Mouse (Mus musculus) hindbrain, embryonic 16.5 days (tissue): ENCODE measurements around the gene Scn1b. TPM values are rescaled to one million over a fixed set of nuclear protein-coding genes. Genes with fewer than 3 reads are reported as not detected.

ENCODE experiments used
- ATAC-seq: fragments of 200-750 bp; cut with Nextera tagmentation; 2 replicates; pipeline ENCODE4 v1.8.0; 2017; ENCODE audit warnings: moderate TSS enrichment, moderate library complexity
- H3K27ac ChIP-seq: fragments of 300-500 bp; sonication (generic); 2 replicates; pipeline ENCODE4 v1.5.1; 2014; ENCODE audit warnings: low read depth, mild to moderate bottlenecking, control low read depth, low read length, moderate library complexity
- H3K27me3 ChIP-seq: fragments of 300-500 bp; sonication (generic); replicated peaks from 2 replicates; pipeline ENCODE4 v1.6.1; 2014; ENCODE audit warnings: low read length; ENCODE audit not compliant: control insufficient read depth, insufficient read depth
- H3K36me3 ChIP-seq: fragments of 300-500 bp; sonication (generic); 2 replicates; pipeline ENCODE4 v1.6.1; 2014; ENCODE audit warnings: mild to moderate bottlenecking, low read length, moderate library complexity, mixed read lengths; ENCODE audit not compliant: control insufficient read depth, insufficient read depth
- H3K4me1 ChIP-seq: fragments of 300-500 bp; sonication (generic); 2 replicates; pipeline ENCODE4 v1.6.1; 2014; ENCODE audit warnings: low read depth, low read length; ENCODE audit not compliant: control insufficient read depth, insufficient read depth
- H3K4me2 ChIP-seq: fragments of 300-500 bp; sonication (generic); 2 replicates; pipeline ENCODE4 v1.6.1; 2014; ENCODE audit warnings: mild to moderate bottlenecking, low read length, control low read depth, moderate library complexity
- H3K4me3 ChIP-seq: fragments of 300-500 bp; sonication (generic); 2 replicates; pipeline ENCODE4 v1.5.1; 2014; ENCODE audit warnings: mild to moderate bottlenecking, low read length, control low read depth, moderate library complexity
- H3K9ac ChIP-seq: fragments of 300-500 bp; sonication (generic); 2 replicates; pipeline ENCODE4 v1.6.1; 2014; ENCODE audit warnings: low read depth, mild to moderate bottlenecking, control low read depth, low read length, moderate library complexity
- H3K9me3 ChIP-seq: fragments of 300-500 bp; sonication (generic); 2 replicates; pipeline ENCODE4 v1.6.1; 2014; ENCODE audit warnings: mild to moderate bottlenecking, low read length, moderate library complexity; ENCODE audit not compliant: control insufficient read depth
- WGBS: fragments of 180-500 bp; shearing (Covaris S2); extraction: QIAGEN DNeasy Blood & Tissue Kit; methylation state at CpG from one replicate; pipeline ENCODE4 v1.1.7; 2014; 5-methylcytosine and 5-hydroxymethylcytosine counted together
- polyA plus RNA-seq: library from polyadenylated mRNA; unstranded; fragments of >200 nt; fragmentation: Nextera tagmentation; extraction: Ambion mirVana; gene quantifications from 2 replicates; pipeline ENCODE4 v1.2.1, GENCODE M21; 2015

Gene Scn1b
- polyA plus RNA-seq, 1 experiment from 2014 or later, result 19.0 TPM

DNA sequence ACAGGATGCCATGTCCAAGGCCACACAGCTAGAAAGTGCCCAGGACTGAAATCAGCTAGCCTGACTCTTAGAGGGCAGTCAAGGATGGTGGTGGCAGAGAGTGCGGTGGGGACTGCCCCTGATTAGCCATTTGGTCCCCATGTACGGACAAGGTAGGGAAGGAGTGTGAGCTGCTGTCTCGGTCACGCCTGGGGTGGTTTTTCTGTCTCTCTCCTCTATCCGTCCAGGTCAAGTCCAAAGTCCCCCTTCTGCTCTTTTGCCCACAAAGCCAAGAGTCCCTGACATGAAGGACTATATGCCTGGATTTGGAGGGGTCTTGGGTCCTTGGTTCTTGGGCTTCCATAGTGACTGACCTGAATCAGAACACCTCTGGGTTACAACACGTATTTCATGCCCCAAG is 13.0 kb downstream of the Scn1b start:
- 78% methylated on average over 6 of the region's 6 CpGs for WGBS
- no peak overlapping the region for H3K9ac ChIP-seq
- ATAC-seq, result no peak
- no peak overlapping the region for H3K4me2 ChIP-seq
- H3K27me3 ChIP-seq, result no peaks in the 10 kb centered on the region; the same call in 1 of the 2 replicates
- H3K4me1 ChIP-seq, result no peaks in the 10 kb centered on the region
- no peaks in the 10 kb centered on the region for H3K9me3 ChIP-seq
- H3K27ac ChIP-seq, result no peak overlapping the region
- H3K4me3 ChIP-seq, result no peak overlapping the region
- H3K36me3 ChIP-seq, result no peaks in the 10 kb centered on the region

DNA sequence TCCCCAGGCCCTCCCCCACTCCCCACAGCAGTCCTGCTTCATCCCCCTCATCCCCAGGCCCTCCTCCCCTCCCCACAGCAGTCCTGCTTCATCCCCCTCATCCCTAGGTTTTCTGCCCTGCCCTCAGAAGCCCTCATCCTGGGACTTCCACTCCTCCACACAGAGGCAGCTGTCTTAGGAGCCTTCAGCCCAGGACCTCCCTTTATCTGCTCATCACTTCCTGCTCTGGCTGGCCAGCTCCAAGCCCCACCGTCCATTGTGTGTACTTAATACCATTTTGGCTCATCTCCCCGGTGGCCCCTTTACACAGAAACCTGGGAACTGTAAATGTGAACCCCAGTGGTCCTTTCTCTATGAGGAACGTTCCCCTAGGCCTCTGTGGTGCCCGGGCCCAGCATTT is 14.8 kb downstream of the Scn1b start:
- H3K27me3 ChIP-seq, result no peaks in the 10 kb centered on the region; the same call in 1 of the 2 replicates
- 41% methylated on average over 4 of the region's 4 CpGs for WGBS
- no peak overlapping the region for H3K4me3 ChIP-seq
- H3K9me3 ChIP-seq, result no peaks in the 10 kb centered on the region
- no peak overlapping the region for H3K9ac ChIP-seq
- no peak overlapping the region for H3K27ac ChIP-seq
- no peak for ATAC-seq
- H3K4me1 ChIP-seq, result no peaks in the 10 kb centered on the region
- no peaks in the 10 kb centered on the region for H3K36me3 ChIP-seq
- H3K4me2 ChIP-seq, result no peak overlapping the region

DNA sequence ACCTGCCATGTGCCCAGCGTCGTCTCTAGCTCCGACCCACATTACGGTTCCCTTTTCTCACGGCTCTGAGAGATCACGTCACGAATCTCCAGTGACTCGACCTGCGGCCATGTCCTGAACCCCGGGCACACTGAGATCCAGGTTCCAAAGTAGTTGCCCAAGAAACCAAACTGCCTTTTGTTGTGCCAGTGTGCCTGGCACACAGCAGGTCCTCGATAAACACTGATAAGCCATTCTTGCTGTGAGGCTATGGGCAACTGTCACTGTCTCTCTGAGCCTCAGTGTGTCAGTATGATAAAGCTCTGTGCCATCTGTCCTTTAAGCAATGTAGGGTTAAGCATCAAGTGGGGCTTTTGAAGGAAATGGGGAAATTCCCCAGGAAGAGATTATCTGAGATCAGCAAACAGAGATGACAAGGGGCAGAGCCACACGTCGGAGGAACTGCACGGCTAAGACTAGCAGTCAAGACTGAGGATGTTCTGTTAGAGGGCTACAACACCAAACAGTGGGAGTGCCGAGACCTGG is 15.9 kb downstream of the Scn1b start:
- no peak overlapping the region for H3K27ac ChIP-seq
- no peak overlapping the region for H3K4me3 ChIP-seq
- no peaks in the 10 kb centered on the region for H3K9me3 ChIP-seq
- ATAC-seq, result no peak
- no peaks in the 10 kb centered on the region; the same call in 1 of the 2 replicates for H3K27me3 ChIP-seq
- H3K4me2 ChIP-seq, result no peak overlapping the region
- no peaks in the 10 kb centered on the region for H3K4me1 ChIP-seq
- no peaks in the 10 kb centered on the region for H3K36me3 ChIP-seq
- WGBS, result 82% methylated on average over 15 of the region's 15 CpGs
- H3K9ac ChIP-seq, result no peak overlapping the region

DNA sequence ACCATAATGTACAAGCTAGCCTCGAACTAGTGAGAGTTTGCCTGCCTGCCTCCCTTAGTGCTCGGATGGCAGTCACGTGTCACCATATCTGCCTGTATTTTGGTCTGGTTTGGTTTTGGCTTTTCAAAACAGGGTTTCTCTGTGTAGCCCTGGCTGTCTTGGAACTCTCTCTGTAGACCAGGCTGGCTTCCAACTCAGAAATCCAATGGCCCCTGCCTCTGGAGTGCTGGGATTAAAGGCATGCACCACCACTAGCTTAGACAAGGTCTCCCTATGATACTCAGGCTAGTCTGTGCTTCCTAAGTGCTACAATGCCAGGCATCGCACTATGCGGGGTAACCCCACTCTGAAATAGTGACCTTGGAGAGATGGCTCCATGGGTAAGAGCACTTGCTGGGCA is 17.0 kb downstream of the Scn1b start:
- H3K36me3 ChIP-seq, result no peaks in the 10 kb centered on the region
- no peak overlapping the region for H3K27ac ChIP-seq
- H3K9ac ChIP-seq, result no peak overlapping the region
- H3K4me1 ChIP-seq, result no peaks in the 10 kb centered on the region
- ATAC-seq, result no peak
- H3K4me2 ChIP-seq, result no peak overlapping the region
- no peaks in the 10 kb centered on the region for H3K27me3 ChIP-seq
- no peaks in the 10 kb centered on the region for H3K9me3 ChIP-seq
- no peak overlapping the region for H3K4me3 ChIP-seq
- WGBS, result 88% methylated on average over 5 of the region's 5 CpGs

DNA sequence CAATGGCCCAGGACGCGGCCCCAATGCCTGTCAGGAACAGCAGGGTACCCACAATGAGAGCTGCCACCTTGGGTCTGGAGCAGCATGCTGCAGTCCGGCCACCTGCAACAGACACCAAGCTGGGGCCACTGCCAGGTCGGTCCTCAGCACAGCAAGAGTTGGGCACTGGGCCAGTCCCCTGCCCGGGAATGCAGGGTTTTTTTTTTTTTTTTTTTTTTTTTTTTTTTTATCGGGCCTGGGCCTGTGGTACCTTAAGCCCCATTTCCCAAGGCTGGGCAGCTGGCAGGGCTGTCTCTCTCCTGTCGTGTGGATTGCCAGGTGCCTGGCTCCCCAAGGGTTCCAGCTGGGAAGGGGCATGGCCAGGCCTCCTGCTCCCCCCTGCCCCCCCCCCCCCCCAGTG is 17.7 kb downstream of the Scn1b start:
- ATAC-seq, result no peak
- H3K4me3 ChIP-seq, result no peak overlapping the region
- H3K9ac ChIP-seq, result no peak overlapping the region; the same call in 1 of the 2 replicates
- 32% methylated on average over 7 of the region's 7 CpGs for WGBS
- no peaks in the 10 kb centered on the region for H3K4me1 ChIP-seq
- H3K27ac ChIP-seq, result no peak overlapping the region
- H3K36me3 ChIP-seq, result no peaks in the 10 kb centered on the region
- H3K4me2 ChIP-seq, result no peak overlapping the region
- no peaks in the 10 kb centered on the region for H3K27me3 ChIP-seq
- H3K9me3 ChIP-seq, result no peaks in the 10 kb centered on the region

DNA sequence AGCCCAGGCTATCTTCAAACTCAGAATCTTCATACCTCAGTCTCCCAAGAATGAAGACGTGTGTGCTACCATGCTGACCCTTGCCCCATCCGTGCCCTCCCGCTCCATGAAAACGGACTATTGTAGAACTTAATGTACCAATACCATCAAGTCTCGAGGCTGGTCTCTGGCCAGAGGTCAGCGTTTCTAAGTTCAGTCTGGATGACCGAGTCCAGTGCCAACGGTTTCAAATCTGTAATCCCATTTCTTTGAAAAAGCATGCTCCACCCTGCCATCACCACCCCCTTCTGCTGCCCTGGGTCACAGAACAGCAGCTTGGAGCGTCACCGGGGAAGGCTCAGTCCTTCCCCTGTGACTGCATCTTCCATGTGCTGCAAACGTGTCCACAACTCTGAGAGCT is 19.0 kb downstream of the Scn1b start:
- no peaks in the 10 kb centered on the region for H3K9me3 ChIP-seq
- 87% methylated on average over 11 of the region's 11 CpGs for WGBS
- no peak overlapping the region for H3K9ac ChIP-seq
- no peaks in the 10 kb centered on the region for H3K36me3 ChIP-seq
- ATAC-seq, result no peak
- no peaks in the 10 kb centered on the region for H3K27me3 ChIP-seq
- H3K4me3 ChIP-seq, result no peak overlapping the region
- no peaks in the 10 kb centered on the region for H3K4me1 ChIP-seq
- no peak overlapping the region for H3K4me2 ChIP-seq
- no peak overlapping the region for H3K27ac ChIP-seq

DNA sequence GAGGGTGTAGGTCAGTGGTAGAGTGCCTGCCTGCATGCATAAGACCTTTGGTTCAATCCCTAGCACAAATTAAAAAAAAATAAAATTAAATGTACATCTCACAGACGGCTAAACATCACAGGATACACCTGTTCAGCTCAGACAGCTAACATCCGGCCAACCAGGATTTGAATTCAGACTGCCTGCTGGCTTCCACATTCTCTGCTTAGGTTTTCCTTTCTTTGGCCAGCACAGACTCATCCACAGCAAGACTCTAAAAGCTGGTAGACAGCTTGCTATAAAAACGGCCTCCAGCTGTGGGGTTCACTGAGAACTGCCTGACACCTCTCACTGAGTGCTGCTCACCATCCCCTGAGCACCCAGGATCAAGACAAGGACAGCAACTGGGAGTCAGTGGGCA is 20.6 kb downstream of the Scn1b start:
- Histone ChIP-seq H3K4me2 (no peak overlapping the region), H3K4me1 (no peaks in the 10 kb centered on the region), H3K9ac (no peak overlapping the region), H3K4me3 (no peak overlapping the region), H3K9me3 (no peaks in the 10 kb centered on the region), H3K36me3 (no peaks in the 10 kb centered on the region), H3K27me3 (no peaks in the 10 kb centered on the region), H3K27ac (no peak overlapping the region)
- ATAC-seq, result no peak
- WGBS, result 59% methylated on average over 3 of the region's 3 CpGs

DNA sequence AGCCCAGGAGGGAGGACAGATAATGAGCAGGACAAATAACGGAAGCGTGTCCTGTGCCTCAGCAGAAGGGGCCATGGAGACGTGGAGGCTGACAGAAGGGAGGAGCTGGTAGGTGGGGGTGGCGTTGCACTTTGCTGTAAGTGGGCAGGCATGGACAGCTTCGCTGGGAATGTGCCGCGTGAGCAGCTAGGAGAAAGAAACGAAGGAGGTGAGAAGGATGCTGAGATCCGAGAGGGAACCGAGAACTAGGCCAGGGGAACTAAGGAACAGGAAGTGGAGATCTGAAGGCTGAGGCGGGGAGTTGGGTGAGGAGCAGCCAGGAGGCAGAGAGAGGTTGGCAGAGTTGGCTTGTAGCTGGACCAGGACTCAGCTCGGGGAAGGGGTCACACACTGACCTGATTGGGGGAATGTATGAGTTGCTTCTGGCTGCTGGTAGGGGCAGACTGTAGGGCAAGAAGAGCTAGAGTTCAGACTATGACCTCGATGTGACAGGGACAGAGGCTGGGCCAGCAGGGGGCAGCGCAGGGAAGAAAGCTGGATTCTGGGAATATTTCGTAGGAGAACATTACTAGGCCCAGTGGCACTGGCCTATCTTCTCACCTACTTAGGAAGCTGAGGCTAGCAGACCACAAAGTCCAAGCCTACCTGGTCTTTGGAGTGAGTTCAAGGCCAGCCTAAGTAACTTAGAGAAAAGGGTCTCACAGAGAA is 21.6 kb downstream of the Scn1b start:
- H3K4me2 ChIP-seq, result no peak overlapping the region
- no peaks in the 10 kb centered on the region for H3K36me3 ChIP-seq
- WGBS, result 62% methylated on average over 15 of the region's 15 CpGs
- no peaks in the 10 kb centered on the region for H3K27me3 ChIP-seq
- no peak for ATAC-seq
- H3K9ac ChIP-seq, result no peak overlapping the region
- no peaks in the 10 kb centered on the region for H3K4me1 ChIP-seq
- H3K27ac ChIP-seq, result no peak overlapping the region
- no peak overlapping the region for H3K4me3 ChIP-seq
- no peaks in the 10 kb centered on the region for H3K9me3 ChIP-seq

DNA sequence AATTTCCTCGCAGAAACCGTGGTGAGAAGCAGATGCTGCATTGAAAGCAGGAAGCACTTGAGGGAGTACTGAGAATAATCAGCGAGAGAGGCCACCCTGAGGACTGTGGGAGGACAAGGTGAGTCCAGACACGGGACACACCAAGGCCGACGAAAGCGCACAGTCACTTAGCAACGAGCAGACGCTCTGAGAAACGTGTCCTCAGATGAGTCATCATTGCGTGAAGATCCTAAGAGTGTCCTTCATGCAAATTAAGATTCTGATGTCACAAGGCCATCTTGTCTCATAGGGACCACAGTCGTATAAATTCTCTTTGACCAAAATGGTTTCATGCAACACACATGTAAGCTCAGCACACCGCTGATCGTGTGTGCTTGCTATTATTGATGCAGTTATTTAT is 26.0 kb downstream of the Scn1b start:
- H3K36me3 ChIP-seq, result no peaks in the 10 kb centered on the region
- WGBS, result 81% methylated on average over 14 of the region's 14 CpGs
- no peak overlapping the region for H3K9ac ChIP-seq
- peaks cover 3% of the 10 kb centered on the region; the same call in 1 of the 2 replicates for H3K4me1 ChIP-seq
- no peak overlapping the region for H3K4me2 ChIP-seq
- ATAC-seq, result no peak
- H3K9me3 ChIP-seq, result no peaks in the 10 kb centered on the region
- H3K27me3 ChIP-seq, result no peaks in the 10 kb centered on the region
- H3K27ac ChIP-seq, result no peak overlapping the region
- no peak overlapping the region for H3K4me3 ChIP-seq
